Mouse (Mus musculus): ENCODE measurements around the gene Il17d. TPM values are rescaled to one million over a fixed set of nuclear protein-coding genes. Genes with fewer than 3 reads are reported as not detected.

The Il17d gene
- polyA plus RNA-seq (2012; rRNA removed), result 3.1 and 5.6 TPM in 2 replicates

GRCm38 (mm10) chr14:57524671-57525387 lies at the start of gene Il17d:
Gene Il17d (plus strand): TSS chr14:57524777.

DNA sequence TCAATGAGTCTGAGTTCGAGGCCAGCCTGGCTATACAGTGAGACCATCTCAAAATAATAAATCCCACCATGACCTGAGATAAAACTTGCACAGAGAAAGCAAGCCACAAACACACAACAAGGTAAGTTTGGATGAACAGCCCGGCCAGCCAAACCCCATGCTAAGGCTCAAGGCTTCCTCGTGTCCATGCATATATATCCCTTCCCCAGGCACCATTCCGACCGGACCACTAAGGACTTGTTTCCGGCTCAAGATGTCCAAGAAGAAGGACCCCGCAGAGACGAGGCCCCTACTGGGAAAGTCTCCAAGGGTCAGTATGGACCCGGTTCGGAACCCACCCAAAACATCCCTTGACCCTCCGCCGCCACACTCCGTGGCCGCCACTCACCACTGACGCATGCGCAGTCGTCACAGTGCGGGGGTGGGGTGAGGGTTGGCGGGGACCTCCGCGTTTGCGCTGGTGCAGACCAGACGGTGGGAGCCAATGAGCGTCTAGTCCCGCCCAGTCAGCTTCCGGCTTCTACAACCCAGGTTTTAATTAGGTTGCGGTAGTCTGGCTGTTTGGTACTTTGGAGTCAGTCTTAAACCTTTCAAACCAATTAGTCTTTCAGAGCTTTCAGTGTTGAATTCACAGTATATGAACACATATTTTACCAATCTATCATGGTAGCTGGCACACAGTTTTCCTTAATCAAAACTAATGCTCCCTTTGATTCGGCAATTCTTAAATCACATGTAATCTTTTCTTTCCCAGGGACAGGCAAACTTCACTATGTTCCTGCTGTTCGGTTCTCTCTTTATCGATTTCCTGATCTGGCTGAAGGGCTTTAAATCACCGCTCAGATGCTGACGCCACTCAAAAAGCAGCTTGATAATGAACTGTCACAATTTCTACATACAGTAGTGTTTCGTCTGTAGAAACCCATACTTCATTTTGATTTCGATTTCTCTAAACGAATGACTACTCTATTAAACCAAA lies 46.9 kb downstream of the Il17d start, which contains the start of gene Eef1akmt1:
Gene Eef1akmt1 (minus strand): TSS at position 458 of the 979 bp plus-strand sequence.

Other genes starting within 250 kb of the Il17d start
- 6.3 and 12.0 TPM in 2 replicates for gene Cryl1, start 126.2 kb upstream of the Il17d start, polyA plus RNA-seq (2012; rRNA removed)
- gene Ift88, start 100.7 kb upstream of the Il17d start, polyA plus RNA-seq (2012; rRNA removed), result 17.4 and 23.2 TPM in 2 replicates
- gene Eef1akmt1, start 46.8 kb downstream of the Il17d start, polyA plus RNA-seq (2012; rRNA removed), result 29.9 and 45.8 TPM in 2 replicates
- gene Xpo4, start 140.7 kb downstream of the Il17d start, polyA plus RNA-seq (2012; rRNA removed), result 12.4 and 20.2 TPM in 2 replicates
- gene Gm49361, start 221.3 kb downstream of the Il17d start, polyA plus RNA-seq (2012; rRNA removed), result 0.02 and 0.04 TPM in 2 replicates
- 13.1 and 19.3 TPM in 2 replicates for gene Lats2, start 233.6 kb downstream of the Il17d start, polyA plus RNA-seq (2012; rRNA removed)

Data from central nervous system, embryonic 11.5 days (tissue).